Mouse (Mus musculus): ENCODE measurements around the gene Ipo4. TPM values are rescaled to one million over a fixed set of nuclear protein-coding genes. Genes with fewer than 3 reads are reported as not detected.

Ipo4 gene
- polyA plus RNA-seq, 1 experiment from 2014 or later, result 126 TPM

DNA sequence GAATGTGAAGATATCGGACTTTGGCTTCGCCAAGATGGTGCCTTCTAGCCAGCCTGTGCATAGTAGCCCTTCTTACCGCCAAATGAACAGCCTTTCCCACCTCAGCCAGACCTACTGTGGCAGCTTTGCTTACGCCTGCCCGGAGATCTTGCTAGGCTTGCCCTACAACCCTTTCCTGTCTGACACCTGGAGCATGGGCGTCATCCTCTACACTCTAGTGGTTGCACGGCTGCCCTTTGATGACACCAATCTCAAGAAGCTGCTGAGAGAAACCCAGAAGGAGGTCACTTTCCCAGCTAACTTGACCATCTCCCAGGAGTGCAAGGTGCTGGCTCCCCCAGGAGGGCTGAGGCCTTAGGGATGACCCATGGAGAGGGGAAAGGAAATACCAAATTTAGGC is 15.8 kb upstream of the Ipo4 start:
- Histone ChIP-seq H3K9ac (no peak overlapping the region), H3K27me3 (no peaks in the 10 kb centered on the region), H3K4me1 (replicated peaks) (no peaks in the 10 kb centered on the region), H3K9me3 (no peaks in the 10 kb centered on the region), H3K27ac (replicated peaks) (no peak overlapping the region), H3K4me2 (no peak overlapping the region), H3K4me3 (no peak overlapping the region), H3K36me3 (no peaks in the 10 kb centered on the region)
- WGBS, result 90% methylated on average over 7 of the region's 7 CpGs
- no peak for ATAC-seq (ENCODE audit: low FRiP score, low read depth)

- H3K9me3 ChIP-seq, result no peaks in the 10 kb centered on the region
- no peak within 1 kb of the TSS for H3K9ac ChIP-seq
- no peak within 1 kb of the TSS for H3K4me2 ChIP-seq
- no peak for ATAC-seq (ENCODE audit: low FRiP score, low read depth)
- H3K36me3 ChIP-seq, result no peaks in the 10 kb centered on the region
- H3K27ac ChIP-seq (replicated peaks), result no peak within 1 kb of the TSS
- no peak within 1 kb of the TSS for H3K4me3 ChIP-seq
- WGBS, result 96% methylated on average over 2 of the region's 2 CpGs
- no peaks in the 10 kb centered on the region for H3K27me3 ChIP-seq
- peaks cover 5% of the 10 kb centered on the region for H3K4me1 ChIP-seq (replicated peaks)
These were observed 14.1 kb upstream of the Ipo4 start, which contains the start of gene Tssk4 for GRCm38 (mm10) chr14:55649884-55650283. TSS of gene Tssk4 (plus strand) at chr14:55650184.

- WGBS, result 26% methylated on average over 17 of the region's 17 CpGs
- peak overlapping the region; percentile 92 for H3K9ac ChIP-seq
- no peak for ATAC-seq (ENCODE audit: low FRiP score, low read depth)
- 0 out of 2 replicates have a peak overlapping the region, but pooled peaks have one; percentile 7 for H3K27ac ChIP-seq (replicated peaks)
- H3K9me3 ChIP-seq, result no peaks in the 10 kb centered on the region
- peaks cover 28% of the 10 kb centered on the region for H3K4me1 ChIP-seq (replicated peaks)
- peak overlapping the region; percentile 81 for H3K4me2 ChIP-seq
- peak overlapping the region; percentile 82 for H3K4me3 ChIP-seq
- peaks cover 11% of the 10 kb centered on the region for H3K36me3 ChIP-seq
- H3K27me3 ChIP-seq, result no peaks in the 10 kb centered on the region
These were observed 8.6 kb upstream of the Ipo4 start for GRCm38 (mm10) chr14:55644261-55644888.

- Histone ChIP-seq H3K4me2 (peak within 1 kb of the TSS; percentile 81), H3K9ac (peak within 1 kb of the TSS; percentile 92), H3K36me3 (peaks cover 20% of the 10 kb centered on the region), H3K27ac (replicated peaks) (peak within 1 kb of the TSS; percentile 97), H3K4me1 (replicated peaks) (peaks cover 28% of the 10 kb centered on the region), H3K9me3 (no peaks in the 10 kb centered on the region), H3K27me3 (no peaks in the 10 kb centered on the region), H3K4me3 (peak within 1 kb of the TSS; percentile 82)
- ATAC-seq (ENCODE audit: low FRiP score, low read depth), result peak; percentile 91
- under 1% methylated on average over 89 of the region's 89 CpGs for WGBS
These were observed 7.5 kb upstream of the Ipo4 start, which contains the start of gene Tm9sf1 for GRCm38 (mm10) chr14:55643060-55643907. TSS of gene Tm9sf1 (minus strand) at chr14:55643806.

GRCm38 (mm10) chr14:55642679-55643059 is 6.9 kb upstream of the Ipo4 start:
- 21% methylated on average over 8 of the region's 8 CpGs for WGBS
- Histone ChIP-seq H3K9me3 (no peaks in the 10 kb centered on the region), H3K36me3 (peaks cover 26% of the 10 kb centered on the region), H3K4me3 (peak overlapping the region; percentile 82), H3K27me3 (no peaks in the 10 kb centered on the region), H3K4me1 (replicated peaks) (peaks cover 28% of the 10 kb centered on the region), H3K27ac (replicated peaks) (peak overlapping the region; percentile 97), H3K9ac (peak overlapping the region; percentile 92), H3K4me2 (peak overlapping the region; percentile 81)
- ATAC-seq (ENCODE audit: low FRiP score, low read depth), result peak; percentile 17; the same call in 1 of the 2 replicates

GRCm38 (mm10) chr14:55641291-55641690 is 5.5 kb upstream of the Ipo4 start:
- peaks cover 31% of the 10 kb centered on the region for H3K4me1 ChIP-seq (replicated peaks)
- no peaks in the 10 kb centered on the region for H3K27me3 ChIP-seq
- H3K36me3 ChIP-seq, result peaks cover 35% of the 10 kb centered on the region
- no peak overlapping the region for H3K27ac ChIP-seq (replicated peaks)
- no peak for ATAC-seq (ENCODE audit: low FRiP score, low read depth)
- H3K9ac ChIP-seq, result no peak overlapping the region
- no peaks in the 10 kb centered on the region for H3K9me3 ChIP-seq
- no peak overlapping the region for H3K4me3 ChIP-seq
- 96% methylated on average over 13 of the region's 13 CpGs for WGBS
- no peak overlapping the region for H3K4me2 ChIP-seq

DNA sequence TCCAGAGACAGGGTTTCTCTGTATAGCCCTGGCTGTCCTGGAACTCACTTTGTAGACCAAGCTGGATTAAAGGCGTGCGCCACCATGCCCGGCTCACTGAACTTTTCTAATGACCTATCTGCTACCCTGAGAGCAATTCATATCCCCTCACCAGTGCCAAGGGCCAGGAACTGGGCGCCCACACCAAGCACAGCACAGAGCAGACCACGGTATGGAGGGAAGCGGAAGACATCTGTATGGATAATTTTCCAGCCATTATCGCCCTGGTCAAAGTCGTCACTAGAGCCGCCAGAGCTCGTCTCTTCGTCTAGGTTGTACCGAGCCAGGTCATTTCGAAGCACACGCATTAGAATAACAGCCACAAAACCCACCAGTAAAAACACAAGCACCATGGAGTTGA is 5.1 kb upstream of the Ipo4 start:
- Histone ChIP-seq H3K9ac (no peak overlapping the region), H3K9me3 (no peaks in the 10 kb centered on the region), H3K4me3 (no peak overlapping the region), H3K27me3 (no peaks in the 10 kb centered on the region), H3K4me2 (no peak overlapping the region), H3K27ac (replicated peaks) (no peak overlapping the region), H3K4me1 (replicated peaks) (peaks cover 35% of the 10 kb centered on the region), H3K36me3 (peaks cover 35% of the 10 kb centered on the region)
- WGBS, result 96% methylated on average over 14 of the region's 14 CpGs
- no peak for ATAC-seq (ENCODE audit: low FRiP score, low read depth)

GRCm38 (mm10) chr14:55637795-55638194 is 2.0 kb upstream of the Ipo4 start, which contains the start of gene Gm49378:
TSS of gene Gm49378 (minus strand) at chr14:55637895.
- H3K4me1 ChIP-seq (replicated peaks), result peaks cover 37% of the 10 kb centered on the region
- H3K27ac ChIP-seq (replicated peaks), result no peak within 1 kb of the TSS
- H3K4me3 ChIP-seq, result no peak within 1 kb of the TSS
- H3K4me2 ChIP-seq, result no peak within 1 kb of the TSS
- H3K27me3 ChIP-seq, result no peaks in the 10 kb centered on the region
- peaks cover 47% of the 10 kb centered on the region for H3K36me3 ChIP-seq
- no peak for ATAC-seq (ENCODE audit: low FRiP score, low read depth)
- no peak within 1 kb of the TSS for H3K9ac ChIP-seq
- H3K9me3 ChIP-seq, result no peaks in the 10 kb centered on the region
- 93% methylated on average over 9 of the region's 9 CpGs for WGBS

DNA sequence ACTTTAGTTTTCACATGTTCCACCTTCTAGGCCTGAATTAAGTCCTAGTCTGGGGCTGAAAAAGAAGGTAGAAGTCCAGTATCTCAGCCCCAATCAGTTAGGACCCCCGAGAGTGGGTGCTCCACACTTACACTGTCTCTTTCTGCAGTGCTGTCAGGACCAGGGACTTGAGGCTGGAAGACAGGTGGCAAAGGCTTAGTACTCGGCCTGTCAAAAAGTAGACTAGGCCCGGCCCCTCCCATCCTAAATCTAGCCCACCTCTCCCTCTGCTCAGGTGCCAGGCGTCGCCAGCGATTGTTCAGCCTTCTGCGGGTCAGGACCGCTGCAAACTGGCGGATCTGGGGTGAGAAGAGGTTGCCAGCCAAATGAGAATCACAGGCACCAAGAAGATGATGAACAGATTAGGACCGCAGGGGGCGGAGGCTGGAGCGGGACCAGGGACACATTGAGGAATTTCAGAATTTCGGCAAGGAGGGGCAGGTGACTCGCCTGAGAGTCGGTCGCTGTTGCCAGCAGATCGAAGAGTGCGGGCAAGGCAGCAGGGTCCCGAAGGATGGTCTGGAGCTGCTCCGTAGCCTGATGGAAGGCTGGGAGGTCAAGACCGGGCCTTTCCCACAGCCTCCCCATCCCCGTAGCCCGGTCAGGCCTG is 759 bp downstream of the Ipo4 start:
- Histone ChIP-seq H3K27ac (replicated peaks) (peak overlapping the region; percentile 84), H3K4me3 (peak overlapping the region; percentile 85), H3K36me3 (peaks cover 69% of the 10 kb centered on the region), H3K4me2 (peak overlapping the region; percentile 95), H3K9me3 (no peaks in the 10 kb centered on the region), H3K4me1 (replicated peaks) (peaks cover 25% of the 10 kb centered on the region), H3K27me3 (no peaks in the 10 kb centered on the region), H3K9ac (peak overlapping the region; percentile 90)
- 5% methylated on average over 23 of the region's 23 CpGs for WGBS
- ATAC-seq (ENCODE audit: low FRiP score, low read depth), result peak; percentile 78

GRCm38 (mm10) chr14:55629312-55629711 is 6.4 kb downstream of the Ipo4 start:
- Histone ChIP-seq H3K27me3 (no peaks in the 10 kb centered on the region), H3K9ac (no peak overlapping the region), H3K4me2 (no peak overlapping the region), H3K4me1 (replicated peaks) (peaks cover 5% of the 10 kb centered on the region), H3K27ac (replicated peaks) (no peak overlapping the region), H3K4me3 (no peak overlapping the region), H3K36me3 (peaks cover 90% of the 10 kb centered on the region), H3K9me3 (no peaks in the 10 kb centered on the region)
- ATAC-seq (ENCODE audit: low FRiP score, low read depth), result no peak
- 48% methylated on average over 5 of the region's 5 CpGs for WGBS

DNA sequence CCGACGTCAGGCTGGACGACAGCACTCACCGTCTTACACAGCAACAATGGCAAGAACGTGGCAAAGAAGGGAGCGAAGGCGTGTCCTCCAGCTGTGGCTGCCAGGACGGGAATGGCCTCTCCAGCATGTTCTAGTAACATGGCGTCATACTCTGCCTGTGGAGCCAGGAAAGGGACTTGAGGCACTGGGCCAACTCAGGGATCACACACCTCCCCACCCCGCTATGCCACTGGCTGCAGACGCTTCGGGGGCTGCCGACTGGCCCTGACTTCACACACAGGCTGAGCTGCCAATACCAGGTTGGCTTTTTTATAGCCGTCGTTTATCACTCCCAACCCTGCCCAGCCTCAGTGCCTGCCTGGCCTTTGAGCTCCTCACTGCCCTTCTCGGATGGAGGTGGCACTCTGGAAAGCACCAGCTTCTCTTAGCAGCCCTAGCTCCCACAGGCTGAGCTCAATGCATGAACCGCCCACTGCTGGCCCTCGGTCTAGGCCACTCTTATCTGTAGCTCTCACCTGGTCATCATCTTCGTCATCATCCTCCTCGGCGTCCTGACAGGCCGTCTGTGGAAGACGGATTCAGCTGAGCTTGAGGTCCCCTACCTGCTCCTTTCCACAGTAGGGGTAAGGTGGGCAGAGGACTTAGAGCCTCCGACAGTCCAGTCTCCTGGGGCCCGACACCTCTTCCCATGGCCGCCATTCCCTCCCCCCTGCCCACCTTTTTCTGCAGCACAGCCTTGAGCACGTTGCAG is 7.5 kb downstream of the Ipo4 start:
- no peaks in the 10 kb centered on the region for H3K4me1 ChIP-seq (replicated peaks)
- no peak for ATAC-seq (ENCODE audit: low FRiP score, low read depth)
- 91% methylated on average over 27 of the region's 27 CpGs for WGBS
- peaks cover 82% of the 10 kb centered on the region for H3K36me3 ChIP-seq
- no peaks in the 10 kb centered on the region for H3K27me3 ChIP-seq
- H3K4me3 ChIP-seq, result no peak overlapping the region
- no peak overlapping the region for H3K9ac ChIP-seq
- no peak overlapping the region for H3K27ac ChIP-seq (replicated peaks)
- no peaks in the 10 kb centered on the region for H3K9me3 ChIP-seq
- H3K4me2 ChIP-seq, result no peak overlapping the region

Data from hindbrain, embryonic 15.5 days (tissue).